Mouse (Mus musculus) ES-E14 (cell line): Measurements from ENCODE around the gene Atpaf2. TPM values are rescaled to one million over a fixed set of nuclear protein-coding genes. Genes with fewer than 3 reads are reported as not detected.
"Not testable (repeated sequence)": the region's sequence is repeated elsewhere in the genome, so short reads cannot be mapped to it uniquely, and the experiment has no call there.

Source experiments
- DNase-seq: peaks from one replicate; pipeline ENCODE4 v3.0.0-alpha.2; 2013; ENCODE audit warnings: low read depth, low spot score
- H3K27ac ChIP-seq: 2 replicates; pipeline ENCODE4 v1.5.1; 2012; ENCODE audit warnings: low read depth, mild to moderate bottlenecking, low read length, moderate library complexity, mixed read lengths; ENCODE audit not compliant: poor library complexity, insufficient read depth, severe bottlenecking
- H3K36me3 ChIP-seq: 2 replicates; pipeline ENCODE4 v1.6.1; 2012; ENCODE audit warnings: mild to moderate bottlenecking, low read length, moderate library complexity, mixed read lengths; ENCODE audit not compliant: control insufficient read depth, poor library complexity, insufficient read depth, severe bottlenecking
- H3K4me1 ChIP-seq, 2 experiments: fragments of 150-350 bp in 1 of 2; sonication (generic) in 1 of 2; 2 replicates each; pipeline ENCODE4 v1.6.1; 2012; ENCODE audit warnings: low read length in 2 of 2, mild to moderate bottlenecking in 1 of 2, mixed read lengths in 1 of 2; ENCODE audit not compliant: control insufficient read depth in 2 of 2, insufficient read depth in 2 of 2, poor library complexity in 1 of 2
- H3K4me3 ChIP-seq, 2 experiments: fragments of 150-350 bp in 1 of 2; sonication (generic) in 1 of 2; 2 replicates each; pipeline ENCODE4 v1.5.1; 2012; ENCODE audit warnings: low read length in 2 of 2, low read depth in 1 of 2, mild to moderate bottlenecking in 1 of 2, mixed read lengths in 1 of 2; ENCODE audit not compliant: insufficient read depth in 1 of 2, poor library complexity in 1 of 2, severe bottlenecking in 1 of 2
- H3K9ac ChIP-seq: 2 replicates; pipeline ENCODE4 v1.6.1; 2012; ENCODE audit warnings: low read depth, mild to moderate bottlenecking, low read length, mixed read lengths; ENCODE audit not compliant: poor library complexity, insufficient read depth, severe bottlenecking
- H3K9me3 ChIP-seq: fragments of 150-350 bp; sonication (generic); 2 replicates; pipeline ENCODE4 v1.6.1; 2012; ENCODE audit warnings: low read depth, mild to moderate bottlenecking, low read length; ENCODE audit not compliant: control insufficient read depth, insufficient read depth
- CHD2 ChIP-seq: IDR thresholded peaks from 2 replicates; pipeline ENCODE4 v1.6.1; 2014; ENCODE audit warnings: mild to moderate bottlenecking, low read depth, low read length, inconsistent platforms
- HCFC1 ChIP-seq: IDR thresholded peaks from 2 replicates; pipeline ENCODE4 v1.6.1; 2012; ENCODE audit warnings: low read length, inconsistent platforms, borderline replicate concordance; ENCODE audit not compliant: insufficient read depth
- MAFK ChIP-seq: IDR thresholded peaks from 2 replicates; pipeline ENCODE4 v1.6.1; 2014; ENCODE audit warnings: mild to moderate bottlenecking, low read depth, low read length, inconsistent platforms; ENCODE audit not compliant: insufficient read depth
- ZC3H11A ChIP-seq: IDR thresholded peaks from 2 replicates; pipeline ENCODE4 v1.6.1; 2012; ENCODE audit warnings: low read depth, mild to moderate bottlenecking, inconsistent platforms, low read length, borderline replicate concordance
- ZNF384 ChIP-seq: IDR thresholded peaks from 2 replicates; pipeline ENCODE4 v1.6.1; 2012; ENCODE audit warnings: low read depth, low read length, inconsistent platforms
- in situ Hi-C, 2 experiments: fragments of 600-800 bp; cut with MboI; formaldehyde crosslinking; loops; one replicate each; pipeline ENCODE4 v1.15.1; 2025; ENCODE audit warnings: low sequenced_read_pairs in 2 of 2, inconsistent platforms in 1 of 2; ENCODE audit not compliant: unreplicated experiment in 2 of 2
- total RNA-seq: library from RNA; depleted of rRNA; stranded (reverse); fragments of 300-350 nt; gene quantifications from 2 replicates; pipeline ENCODE4 v1.2.3, GENCODE M21; 2012

Atpaf2 gene
- total RNA-seq, 1 experiment: 34.3 TPM

DNA sequence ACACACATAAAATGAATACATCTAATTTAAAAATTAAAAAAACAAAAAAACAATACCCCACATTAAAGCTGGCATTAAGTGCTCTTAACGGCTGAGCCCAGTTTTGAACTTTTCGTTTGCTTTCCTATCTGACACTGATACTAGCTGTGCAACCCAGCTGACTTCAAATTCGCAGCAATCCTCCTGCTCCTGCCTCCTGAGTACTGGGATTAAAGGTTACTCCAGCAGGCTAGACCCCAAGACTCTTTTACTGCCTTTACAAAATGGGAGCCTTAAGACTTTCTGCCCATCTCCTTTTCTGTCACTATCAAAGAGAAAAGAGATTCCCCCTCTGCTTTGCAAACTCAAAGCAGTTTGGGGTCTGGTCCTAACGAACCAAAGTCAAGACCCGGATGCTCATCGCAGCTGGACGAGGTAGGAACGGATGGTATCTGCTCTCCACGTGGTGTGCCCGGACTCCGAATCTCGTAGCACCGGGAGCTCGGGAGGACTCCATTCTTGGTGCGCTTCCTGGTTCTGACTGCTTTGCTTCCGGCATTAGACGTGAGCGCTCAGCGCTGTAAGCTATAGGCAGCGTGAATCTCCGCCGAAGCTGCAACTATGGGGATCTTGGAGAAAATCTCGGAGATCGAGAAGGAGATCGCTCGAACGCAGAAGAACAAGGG, 36.0 kb upstream of the Atpaf2 start, which contains the start of gene Drg2:
Gene Drg2, plus strand, starts transcription at position 512 of the 665 bp plus-strand sequence.
- peaks cover 24% of the 10 kb centered on the region for H3K36me3 ChIP-seq
- H3K4me3 ChIP-seq: peak within 1 kb of the TSS; percentile 83 to 89
- TF ChIP-seq MAFK (no peak), ZC3H11A (0 out of 2 replicates have a peak, but pooled peaks have one; percentile 4), ZNF384 (no peak), HCFC1 (peak; percentile 90), CHD2 (0 out of 2 replicates have a peak, but pooled peaks have one; percentile 49)
- H3K9ac ChIP-seq: peak within 1 kb of the TSS; percentile 91
- H3K4me1 ChIP-seq: peaks cover 0 to 3% of the 10 kb centered on the region in 2 experiments; a peak in 1 of 4 replicates
- H3K27ac ChIP-seq: no peak within 1 kb of the TSS; the same call in 1 of the 2 replicates
- in situ Hi-C loops: no loop called here
- peak; percentile 92 for DNase-seq
- H3K9me3 ChIP-seq: no peaks in the 10 kb centered on the region

- Histone ChIP-seq H3K36me3 (peaks cover 12% of the 10 kb centered on the region), H3K4me3 (no peak overlapping the region), H3K9me3 (no peaks in the 10 kb centered on the region), H3K9ac (no peak overlapping the region), H3K27ac (no peak overlapping the region), H3K4me1 (peaks cover 17 to 22% of the 10 kb centered on the region in 2 experiments)
- in situ Hi-C loops: no loop called here
- TF ChIP-seq CHD2: no peak
- TF ChIP-seq ZNF384: peak; percentile 88
- no peak for DNase-seq
These were observed 25.8 kb upstream of the Atpaf2 start for GRCm38 (mm10) chr11:60444007-60444406.

DNA sequence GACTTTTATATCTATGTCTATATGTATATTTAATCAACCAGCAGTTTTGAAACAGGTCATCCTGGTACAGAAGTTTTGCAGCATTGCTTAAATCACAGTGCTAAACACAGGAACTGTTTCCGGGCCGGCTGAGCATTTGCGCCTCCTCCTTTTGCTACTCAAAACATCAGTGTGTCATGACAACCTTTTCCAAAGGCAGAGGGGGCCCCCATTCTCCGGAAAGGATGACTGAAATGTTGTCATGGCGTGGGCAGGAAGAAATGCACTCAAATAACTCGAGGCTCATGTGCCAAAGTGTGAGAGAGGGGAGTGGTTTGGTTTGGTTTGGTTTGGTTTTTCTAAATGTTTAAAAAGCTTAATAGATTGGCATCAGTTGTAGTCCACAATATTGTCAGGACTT, 24.6 kb upstream of the Atpaf2 start:
- TF ChIP-seq MAFK (no peak), HCFC1 (no peak), ZNF384 (no peak)

DNA sequence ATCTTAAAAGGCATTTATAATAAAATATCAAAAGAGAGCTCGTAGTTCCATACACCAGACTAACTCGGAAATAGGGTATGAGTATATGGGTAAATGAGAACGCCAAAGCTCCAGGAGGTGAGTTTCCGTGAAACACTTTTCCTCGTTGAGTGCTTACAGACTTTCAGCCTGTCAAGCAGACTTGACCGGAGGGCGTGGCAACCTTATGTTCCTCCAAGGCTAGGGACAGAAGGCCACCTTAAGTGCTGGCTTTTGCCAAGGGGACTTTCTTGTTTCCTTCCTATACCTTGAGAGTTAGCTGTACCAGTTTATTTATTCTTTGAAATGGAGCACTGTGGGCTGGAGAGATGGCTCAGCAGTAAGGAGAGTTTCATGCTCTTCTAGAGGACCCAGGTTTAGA, 21.9 kb upstream of the Atpaf2 start:
- H3K4me1 ChIP-seq: peaks cover 23 to 28% of the 10 kb centered on the region in 2 experiments
- H3K9ac ChIP-seq: no peak overlapping the region
- H3K4me3 ChIP-seq: peak overlapping the region in 1 of 2 experiments; percentile 8; a peak in 2 of 4 replicates
- no peak for TF ChIP-seq HCFC1
- no peak for TF ChIP-seq CHD2
- no peak for TF ChIP-seq ZNF384
- TF ChIP-seq ZC3H11A: no peak
- no peak for DNase-seq
- H3K27ac ChIP-seq: peak overlapping the region; percentile 85; the same call in 1 of the 2 replicates
- H3K9me3 ChIP-seq: no peaks in the 10 kb centered on the region
- peaks cover 21% of the 10 kb centered on the region for H3K36me3 ChIP-seq
- in situ Hi-C loops: no loop called here

More for the DNA sequence above, 24.6 kb upstream of the Atpaf2 start:
- Histone ChIP-seq H3K36me3 (peaks cover 14% of the 10 kb centered on the region), H3K27ac (no peak overlapping the region), H3K9ac (no peak overlapping the region), H3K4me3 (no peak overlapping the region), H3K9me3 (no peaks in the 10 kb centered on the region), H3K4me1 (peaks cover 23 to 26% of the 10 kb centered on the region in 2 experiments)
- DNase-seq: no peak
- in situ Hi-C loops: no loop called here

- H3K4me1 ChIP-seq: peaks cover 21 to 27% of the 10 kb centered on the region in 2 experiments
- H3K4me3 ChIP-seq, DNase-seq, H3K9ac ChIP-seq, in situ Hi-C loops, H3K9me3 ChIP-seq: not testable (repeated sequence)
- H3K36me3 ChIP-seq: peaks cover 21% of the 10 kb centered on the region
- peak overlapping the region; percentile 67; the same call in 1 of the 2 replicates for H3K27ac ChIP-seq
These were observed 21.4 kb upstream of the Atpaf2 start for GRCm38 (mm10) chr11:60439621-60440020.
